Comparison of ENCODE assay signal across 17 mouse cellular contexts in the genomic region with DNA sequence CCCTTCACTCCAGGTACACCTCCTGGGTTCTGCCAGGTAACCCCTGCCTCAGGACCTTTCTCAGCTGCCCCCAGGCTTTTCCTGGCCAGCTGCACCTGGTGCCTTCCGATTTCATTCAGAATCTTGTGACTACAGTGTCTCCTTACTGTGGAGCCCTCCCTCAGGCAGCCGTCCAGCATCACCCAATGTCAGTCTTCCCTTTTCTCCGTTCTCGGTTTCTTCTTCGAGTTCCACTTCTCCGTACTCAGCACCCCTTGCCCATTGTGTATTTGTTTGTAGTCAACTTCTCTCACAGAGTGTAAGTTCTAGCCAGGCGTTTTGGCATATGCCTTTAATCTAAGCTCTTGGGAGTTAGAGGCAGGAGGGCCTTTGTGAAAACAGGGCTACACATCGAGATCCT.
"Had no signal": no experiment of that assay in that cellular context is flagged by ENCODE, and none has a peak within 500 bp of the region (broad histone marks: within the 10 kb centered on the region; RNA-seq: fewer than 3 reads in every experiment).

No protein-coding gene starts in this region.

- H3K27me3 ChIP-seq: limb, embryonic 12.5 days; limb, embryonic 15.5 days; megakaryocyte, embryonic 14.5 days; midbrain, embryonic 13.5 days had no signal

- ATAC-seq: intestine, embryonic 16.5 days; lung, postnatal 0 days; midbrain, embryonic 13.5 days; midbrain, embryonic 16.5 days had no signal

- H3K27ac ChIP-seq: kidney, postnatal 0 days; limb, embryonic 12.5 days; limb, embryonic 15.5 days; macrophage; midbrain, embryonic 10.5 days; midbrain, embryonic 13.5 days; stomach, postnatal 0 days had no signal

- H3K9me3 ChIP-seq: limb, embryonic 15.5 days; midbrain, embryonic 13.5 days had no signal

- DNase-seq: kidney, adult 18-20 months; kidney, adult 9 months; kidney, postnatal 36 days; left cerebral cortex, postnatal 4 days; lung, embryonic 14.5 days; thymus, adult 2 months had no signal

- H3K9ac ChIP-seq: limb, embryonic 12.5 days; limb, embryonic 15.5 days; lung, embryonic 14.5 days; midbrain, embryonic 13.5 days had no signal

- H3K36me3 ChIP-seq: limb, embryonic 15.5 days; midbrain, embryonic 10.5 days; midbrain, embryonic 13.5 days had no signal

- H3K4me2 ChIP-seq: limb, embryonic 12.5 days; limb, embryonic 15.5 days; lung, embryonic 14.5 days; midbrain, embryonic 13.5 days had no signal

- H3K4me3 ChIP-seq: limb, embryonic 12.5 days; limb, embryonic 15.5 days; megakaryocyte, embryonic 14.5 days; midbrain, embryonic 10.5 days; midbrain, embryonic 13.5 days had no signal
